25 mouse cellular contexts compared by ENCODE assay signal in the genomic region with DNA sequence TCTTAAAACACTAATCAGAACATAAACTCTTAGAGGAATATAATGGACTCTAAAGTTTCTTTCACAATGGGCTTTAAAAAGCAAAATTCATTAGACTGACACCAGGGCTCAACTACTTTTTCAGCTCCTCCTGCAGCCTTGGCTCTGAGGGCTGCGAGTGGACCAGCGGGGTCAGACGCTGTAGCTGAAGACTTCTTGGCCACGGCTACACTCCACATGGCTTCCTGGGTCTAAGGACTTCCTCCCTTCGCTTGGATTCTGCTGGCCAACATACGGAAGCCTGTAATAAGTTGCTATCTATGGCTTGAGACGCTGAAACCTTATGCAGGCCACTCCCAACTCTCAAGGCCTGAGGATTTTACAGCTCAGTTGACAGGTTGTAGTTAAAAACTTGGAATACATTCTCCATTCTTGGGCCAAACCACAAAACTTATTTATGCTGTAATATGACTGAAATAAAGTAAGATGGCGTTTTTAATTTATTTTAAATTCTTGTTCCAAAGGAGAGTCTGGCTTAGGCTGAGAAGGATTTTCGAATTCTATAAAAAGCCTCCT. TPM values are rescaled to one million over a fixed set of nuclear protein-coding genes. Genes with fewer than 3 reads are reported as not detected.
A peak's percentile ranks its signal among the peaks of the same experiment; 100 is the strongest.
DNase-seq lines count a peak whose midpoint lies in the region; ATAC-seq lines count a peak whose summit lies in the region.
"Had no signal": no experiment of that assay in that cellular context is flagged by ENCODE, and none has a peak within 500 bp of the region (broad histone marks: within the 10 kb centered on the region; RNA-seq: fewer than 3 reads in every experiment).

No protein-coding gene starts in this region.

- H3K4me1 ChIP-seq in embryonic facial prominence, embryonic 14.5 days (ENCODE audit: control insufficient read depth, insufficient read depth, low read length), result peaks cover 6% of the 10 kb centered on the region; the same call in 1 of the 2 replicates
- peaks cover 18% of the 10 kb centered on the region for H3K4me1 ChIP-seq in embryonic facial prominence, embryonic 10.5 days
- peaks cover 13% of the 10 kb centered on the region for H3K4me1 ChIP-seq in kidney, embryonic 15.5 days
- H3K4me1 ChIP-seq: heart, embryonic 10.5 days; heart, embryonic 13.5 days had no signal

- no peak overlapping the region for H3K4me2 ChIP-seq in embryonic facial prominence, embryonic 14.5 days (ENCODE audit: low read depth, low read length)
- H3K4me2 ChIP-seq in kidney, embryonic 15.5 days, result no peak overlapping the region
- H3K4me2 ChIP-seq: embryonic facial prominence, embryonic 15.5 days; forebrain, embryonic 15.5 days; heart, embryonic 13.5 days; hindbrain, embryonic 14.5 days had no signal

- no peaks in the 10 kb centered on the region for H3K27me3 ChIP-seq in embryonic facial prominence, embryonic 14.5 days (replicated peaks; ENCODE audit: control insufficient read depth, insufficient read depth, low read length)
- H3K27me3 ChIP-seq in embryonic facial prominence, embryonic 10.5 days (replicated peaks; ENCODE audit: low read depth, poor library complexity, severe bottlenecking), result no peaks in the 10 kb centered on the region
- H3K27me3 ChIP-seq in kidney, embryonic 15.5 days, result no peaks in the 10 kb centered on the region
- H3K27me3 ChIP-seq: embryonic facial prominence, embryonic 15.5 days; forebrain, embryonic 15.5 days; heart, embryonic 13.5 days had no signal

- H3K27ac ChIP-seq in embryonic facial prominence, embryonic 14.5 days (replicated peaks; ENCODE audit: low read depth, low read length), result no peak overlapping the region
- H3K27ac ChIP-seq in embryonic facial prominence, embryonic 10.5 days (replicated peaks), result no peak overlapping the region
- peak overlapping the region; percentile 34; the same call in 1 of the 2 replicates for H3K27ac ChIP-seq in kidney, embryonic 15.5 days
- H3K27ac ChIP-seq: embryonic facial prominence, embryonic 15.5 days; forebrain, embryonic 15.5 days; heart, adult 2 months; heart, embryonic 10.5 days; heart, embryonic 13.5 days; hindbrain, embryonic 14.5 days; hindbrain, postnatal 0 days had no signal

- H3K4me3 ChIP-seq in embryonic facial prominence, embryonic 14.5 days (ENCODE audit: low read depth, low read length), result no peak overlapping the region
- H3K4me3 ChIP-seq in embryonic facial prominence, embryonic 10.5 days, result no peak overlapping the region
- H3K4me3 ChIP-seq in kidney, embryonic 15.5 days (replicated peaks), result no peak overlapping the region
- H3K4me3 ChIP-seq: embryonic facial prominence, embryonic 15.5 days; forebrain, embryonic 15.5 days; heart, adult 2 months; heart, embryonic 10.5 days; heart, embryonic 13.5 days had no signal

- no peaks in the 10 kb centered on the region for H3K9me3 ChIP-seq in embryonic facial prominence, embryonic 14.5 days (ENCODE audit: control insufficient read depth, low read length)
- H3K9me3 ChIP-seq in embryonic facial prominence, embryonic 10.5 days, result no peaks in the 10 kb centered on the region
- H3K9me3 ChIP-seq in kidney, embryonic 15.5 days (replicated peaks), result no peaks in the 10 kb centered on the region
- H3K9me3 ChIP-seq: embryonic facial prominence, embryonic 15.5 days; forebrain, embryonic 15.5 days; heart, embryonic 10.5 days; heart, embryonic 13.5 days had no signal

- 73% methylated on average over 9 of the region's 9 CpGs for WGBS in embryonic facial prominence, embryonic 14.5 days
- 90% methylated on average over 9 of the region's 9 CpGs for WGBS in embryonic facial prominence, embryonic 10.5 days
- 73% methylated on average over 9 of the region's 9 CpGs for WGBS in kidney, embryonic 15.5 days

- H3K9ac ChIP-seq in embryonic facial prominence, embryonic 14.5 days (ENCODE audit: low read depth, low read length), result no peak overlapping the region
- H3K9ac ChIP-seq in kidney, embryonic 15.5 days, result no peak overlapping the region
- H3K9ac ChIP-seq: embryonic facial prominence, embryonic 15.5 days; forebrain, embryonic 15.5 days; heart, embryonic 13.5 days; hindbrain, embryonic 14.5 days had no signal

- no peak for ATAC-seq in embryonic facial prominence, embryonic 14.5 days (ENCODE audit: low read depth)
- no peak for ATAC-seq in kidney, embryonic 15.5 days (replicated peaks; ENCODE audit: low FRiP score)
- ATAC-seq: activated CD4-positive, CD25-positive, alpha-beta regulatory T cell, adult 4 months; forebrain, embryonic 15.5 days; hindbrain, postnatal 0 days had no signal

- no peaks in the 10 kb centered on the region for H3K36me3 ChIP-seq in embryonic facial prominence, embryonic 14.5 days (ENCODE audit: control insufficient read depth, insufficient read depth, low read length)
- H3K36me3 ChIP-seq in embryonic facial prominence, embryonic 10.5 days (replicated peaks), result no peaks in the 10 kb centered on the region
- no peaks in the 10 kb centered on the region for H3K36me3 ChIP-seq in kidney, embryonic 15.5 days
- H3K36me3 ChIP-seq: embryonic facial prominence, embryonic 15.5 days; forebrain, embryonic 15.5 days; heart, embryonic 10.5 days; heart, embryonic 13.5 days had no signal

- peak; percentile 71 for DNase-seq in embryonic facial prominence, embryonic 14.5 days (ENCODE audit: low spot score)
- no peak for DNase-seq in embryonic facial prominence, embryonic 10.5 days (ENCODE audit: low spot score)
- DNase-seq in kidney, adult 11 months, result no peak
- DNase-seq in kidney, postnatal 4 days, result peak; percentile 56 to 67
- DNase-seq in kidney, adult 18-20 months, result no peak
- DNase-seq: adrenal gland, adult 8-10 months; adrenal gland, postnatal 25 days; cerebellum, adult 11-12 months; cerebellum, adult 8-10 months; cerebellum, postnatal 10 days; cerebellum, postnatal 36 days; embryo, embryonic 11 days; gastrocnemius, postnatal 10 days; gastrocnemius, postnatal 36 days; heart, adult 2 months; heart, postnatal 14 days; heart, postnatal 4 days had no signal

RNA-seq across cellular contexts. Expression of gene Npy, which starts 41.6 kb away (rescaled TPM):
- 13.8 and 17.0 TPM in 2 replicates for polyA plus RNA-seq in embryonic facial prominence, embryonic 14.5 days (2014; fragmentation: Nextera tagmentation; extraction: Ambion mirVana)
- 0.78 and 1.2 TPM in 2 replicates for polyA plus RNA-seq in embryonic facial prominence, embryonic 10.5 days (2016; fragmentation: Nextera tagmentation; extraction: Ambion mirVana)
- 27.9 and 75.2 TPM in 2 replicates for polyA plus RNA-seq in kidney, embryonic 15.5 days (2015; fragmentation: Nextera tagmentation; extraction: Ambion mirVana)
- polyA plus RNA-seq: activated CD4-positive, CD25-positive, alpha-beta regulatory T cell, adult 4 months had no signal

Comparison
In these comparisons a context has a peak if more than half of its experiments do, and no peak if none do; other contexts are left out.
1. DNase-seq: peak in embryonic facial prominence, embryonic 14.5 days (single experiment) and kidney, postnatal 4 days (2 of 2); none in embryonic facial prominence, embryonic 10.5 days (single experiment), kidney, adult 11 months (single experiment) and kidney, adult 18-20 months (single experiment).